Mouse (Mus musculus): ENCODE measurements at regions not wholly inside any gene's neighbourhood (a gene's known extent, or its start where the extent isn't known, plus 50 kb on each side); places are given as distances from the start of the nearest gene placed in this dataset.

- H3K27ac ChIP-seq (replicated peaks; ENCODE audit: low read depth, low read length), result no peak overlapping the region
- ATAC-seq (ENCODE audit: low FRiP score, low read depth), result no peak
- no peak overlapping the region for H3K9ac ChIP-seq (ENCODE audit: low read depth, low read length, severe bottlenecking)
- no peaks in the 10 kb centered on the region for H3K27me3 ChIP-seq (ENCODE audit: control insufficient read depth, insufficient read depth, low read length)
- no peaks in the 10 kb centered on the region for H3K9me3 ChIP-seq (ENCODE audit: control insufficient read depth, low read length)
- H3K4me2 ChIP-seq (replicated peaks; ENCODE audit: low read depth, low read length, severe bottlenecking), result no peak overlapping the region
- no peak for TF ChIP-seq POLR2A (IDR thresholded peaks at IDR 0.05; ENCODE audit: borderline replicate concordance, extremely low read depth, insufficient read depth, insufficient read length)
- H3K36me3 ChIP-seq (ENCODE audit: control insufficient read depth, insufficient read depth, low read length), result no peaks in the 10 kb centered on the region
- no peak for DNase-seq (ENCODE audit: low spot score)
- no peak overlapping the region for H3K4me3 ChIP-seq (replicated peaks; ENCODE audit: low read length)
- no peaks in the 10 kb centered on the region for H3K4me1 ChIP-seq (ENCODE audit: control insufficient read depth, insufficient read depth, low read length)
Observed at GRCm38 (mm10) chr6:101918914-101919313, 541.2 kb upstream of the Pdzrn3 start.

DNA sequence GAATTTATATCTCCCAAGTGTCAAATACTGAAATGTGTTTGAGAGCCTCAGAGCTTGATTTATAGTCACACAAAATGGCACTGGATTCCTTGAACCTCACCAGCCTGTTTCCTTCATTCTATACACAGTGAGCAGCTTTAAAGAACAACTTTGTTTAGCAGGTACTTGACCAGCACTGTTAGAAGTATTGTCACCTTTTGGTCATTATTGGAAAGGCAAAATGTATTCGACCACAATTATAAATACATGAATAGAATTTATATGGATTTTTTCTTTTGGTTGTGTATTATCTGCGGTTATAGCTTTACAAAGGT lies 527.3 kb upstream of the Pdzrn3 start:
- H3K9me3 ChIP-seq (ENCODE audit: control insufficient read depth, low read length), result no peaks in the 10 kb centered on the region
- no peak overlapping the region for H3K27ac ChIP-seq (replicated peaks; ENCODE audit: low read depth, low read length)
- H3K36me3 ChIP-seq (ENCODE audit: control insufficient read depth, insufficient read depth, low read length), result no peaks in the 10 kb centered on the region
- no peak for ATAC-seq (ENCODE audit: low FRiP score, low read depth)
- DNase-seq (ENCODE audit: low spot score), result no peak
- no peaks in the 10 kb centered on the region for H3K27me3 ChIP-seq (ENCODE audit: control insufficient read depth, insufficient read depth, low read length)
- no peak overlapping the region for H3K9ac ChIP-seq (ENCODE audit: low read depth, low read length, severe bottlenecking)
- H3K4me3 ChIP-seq (replicated peaks; ENCODE audit: low read length), result no peak overlapping the region
- no peak for TF ChIP-seq POLR2A (IDR thresholded peaks at IDR 0.05; ENCODE audit: borderline replicate concordance, extremely low read depth, insufficient read depth, insufficient read length)
- H3K4me2 ChIP-seq (replicated peaks; ENCODE audit: low read depth, low read length, severe bottlenecking), result no peak overlapping the region
- no peaks in the 10 kb centered on the region for H3K4me1 ChIP-seq (ENCODE audit: control insufficient read depth, insufficient read depth, low read length)
- 88% methylated on average over 2 of the region's 2 CpGs for WGBS

DNA sequence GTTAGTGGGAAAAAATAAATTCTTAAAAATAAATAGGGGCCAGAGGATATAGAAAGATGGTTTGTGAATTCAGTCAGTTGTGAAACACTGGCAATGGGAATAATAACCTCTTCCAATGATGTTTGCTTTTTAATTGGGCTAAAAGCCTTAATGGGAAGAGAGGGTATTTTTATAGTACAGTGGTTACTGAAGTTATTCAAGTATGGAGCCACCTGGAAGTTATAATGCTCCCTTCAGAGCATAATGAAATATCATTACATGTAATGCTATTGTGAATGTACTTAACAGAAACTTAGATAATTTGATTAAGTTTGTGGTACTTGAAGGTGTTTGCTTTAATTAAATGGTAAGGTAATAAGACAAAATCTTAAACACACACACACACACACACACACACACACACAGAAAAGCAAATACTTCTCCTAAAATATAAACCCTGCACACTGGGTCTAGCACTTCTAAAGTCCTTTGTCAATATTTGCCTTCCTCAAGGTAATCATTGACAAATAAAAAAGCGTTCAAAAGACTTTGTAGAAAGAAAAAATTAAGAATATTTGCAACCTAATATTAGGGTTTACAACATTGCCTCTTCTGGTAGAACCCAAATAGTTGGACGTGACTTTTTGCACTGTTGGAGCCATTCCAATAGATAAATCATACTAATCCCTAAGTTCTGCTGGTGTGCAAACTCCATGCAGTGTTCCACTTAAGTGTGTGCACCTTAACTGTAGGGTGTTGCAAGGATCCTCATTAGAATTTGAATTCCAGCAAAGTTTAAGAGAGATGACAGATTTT lies 526.7 kb upstream of the Pdzrn3 start:
- H3K9ac ChIP-seq (ENCODE audit: low read depth, low read length, severe bottlenecking), result no peak overlapping the region
- H3K27ac ChIP-seq (replicated peaks; ENCODE audit: low read depth, low read length), result no peak overlapping the region
- H3K4me2 ChIP-seq (replicated peaks; ENCODE audit: low read depth, low read length, severe bottlenecking), result no peak overlapping the region
- TF ChIP-seq POLR2A (IDR thresholded peaks at IDR 0.05; ENCODE audit: borderline replicate concordance, extremely low read depth, insufficient read depth, insufficient read length), result no peak
- no peaks in the 10 kb centered on the region for H3K27me3 ChIP-seq (ENCODE audit: control insufficient read depth, insufficient read depth, low read length)
- no peaks in the 10 kb centered on the region for H3K36me3 ChIP-seq (ENCODE audit: control insufficient read depth, insufficient read depth, low read length)
- WGBS, result 51% methylated on average over 2 of the region's 2 CpGs
- H3K4me3 ChIP-seq (replicated peaks; ENCODE audit: low read length), result no peak overlapping the region
- DNase-seq (ENCODE audit: low spot score) (no peak), ATAC-seq (ENCODE audit: low FRiP score, low read depth) (no peak)
- no peaks in the 10 kb centered on the region for H3K9me3 ChIP-seq (ENCODE audit: control insufficient read depth, low read length)
- H3K4me1 ChIP-seq (ENCODE audit: control insufficient read depth, insufficient read depth, low read length), result no peaks in the 10 kb centered on the region

DNA sequence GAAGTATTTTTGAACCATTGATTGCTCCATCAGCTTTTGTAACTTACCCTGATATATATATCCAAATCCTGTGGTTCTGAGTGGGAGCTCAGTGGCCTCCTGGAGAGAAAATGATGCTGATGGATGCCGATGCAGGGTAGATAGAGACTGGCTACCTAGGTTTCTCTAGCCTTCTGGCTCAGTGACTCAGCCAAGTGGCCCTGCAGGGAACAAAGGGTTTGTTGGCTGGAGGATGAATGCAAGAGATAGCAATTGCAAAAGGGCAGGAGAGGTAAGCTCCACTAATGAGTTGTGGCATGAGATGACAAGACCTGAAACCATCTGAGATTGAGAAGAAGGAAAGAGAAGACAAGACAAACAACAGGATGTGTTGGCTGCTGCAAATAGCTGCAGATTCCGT lies 524.6 kb upstream of the Pdzrn3 start:
- TF ChIP-seq POLR2A (IDR thresholded peaks at IDR 0.05; ENCODE audit: borderline replicate concordance, extremely low read depth, insufficient read depth, insufficient read length), result no peak
- no peak for ATAC-seq (ENCODE audit: low FRiP score, low read depth)

GRCm38 (mm10) chr6:101898544-101898943 lies 520.8 kb upstream of the Pdzrn3 start:
- Histone ChIP-seq H3K36me3 (ENCODE audit: control insufficient read depth, insufficient read depth, low read length) (no peaks in the 10 kb centered on the region), H3K9ac (ENCODE audit: low read depth, low read length, severe bottlenecking) (no peak overlapping the region), H3K27me3 (ENCODE audit: control insufficient read depth, insufficient read depth, low read length) (no peaks in the 10 kb centered on the region), H3K4me1 (ENCODE audit: control insufficient read depth, insufficient read depth, low read length) (no peaks in the 10 kb centered on the region), H3K4me3 (replicated peaks; ENCODE audit: low read length) (no peak overlapping the region), H3K9me3 (ENCODE audit: control insufficient read depth, low read length) (no peaks in the 10 kb centered on the region), H3K4me2 (replicated peaks; ENCODE audit: low read depth, low read length, severe bottlenecking) (no peak overlapping the region), H3K27ac (replicated peaks; ENCODE audit: low read depth, low read length) (no peak overlapping the region)
- ATAC-seq (ENCODE audit: low FRiP score, low read depth) (no peak), DNase-seq (ENCODE audit: low spot score) (no peak)
- 88% methylated on average over 4 of the region's 4 CpGs for WGBS
- no peak for TF ChIP-seq POLR2A (IDR thresholded peaks at IDR 0.05; ENCODE audit: borderline replicate concordance, extremely low read depth, insufficient read depth, insufficient read length)

More for the DNA sequence above, 524.6 kb upstream of the Pdzrn3 start:
- no peaks in the 10 kb centered on the region for H3K4me1 ChIP-seq (ENCODE audit: control insufficient read depth, insufficient read depth, low read length)
- H3K36me3 ChIP-seq (ENCODE audit: control insufficient read depth, insufficient read depth, low read length), result no peaks in the 10 kb centered on the region
- H3K9me3 ChIP-seq (ENCODE audit: control insufficient read depth, low read length), result no peaks in the 10 kb centered on the region
- no peak for DNase-seq (ENCODE audit: low spot score)
- H3K27ac ChIP-seq (replicated peaks; ENCODE audit: low read depth, low read length), result no peak overlapping the region
- no peak overlapping the region for H3K4me3 ChIP-seq (replicated peaks; ENCODE audit: low read length)
- no peak overlapping the region for H3K9ac ChIP-seq (ENCODE audit: low read depth, low read length, severe bottlenecking)
- no peaks in the 10 kb centered on the region for H3K27me3 ChIP-seq (ENCODE audit: control insufficient read depth, insufficient read depth, low read length)
- no peak overlapping the region for H3K4me2 ChIP-seq (replicated peaks; ENCODE audit: low read depth, low read length, severe bottlenecking)
- WGBS, result 82% methylated on average over 2 of the region's 2 CpGs

- no peak overlapping the region for H3K4me3 ChIP-seq (replicated peaks; ENCODE audit: low read length)
- ATAC-seq (ENCODE audit: low FRiP score, low read depth) (no peak), DNase-seq (ENCODE audit: low spot score) (no peak)
- no peaks in the 10 kb centered on the region for H3K9me3 ChIP-seq (ENCODE audit: control insufficient read depth, low read length)
- H3K27me3 ChIP-seq (ENCODE audit: control insufficient read depth, insufficient read depth, low read length), result no peaks in the 10 kb centered on the region
- no peak for TF ChIP-seq POLR2A (IDR thresholded peaks at IDR 0.05; ENCODE audit: borderline replicate concordance, extremely low read depth, insufficient read depth, insufficient read length)
- no peak overlapping the region for H3K4me2 ChIP-seq (replicated peaks; ENCODE audit: low read depth, low read length, severe bottlenecking)
- no peak overlapping the region for H3K27ac ChIP-seq (replicated peaks; ENCODE audit: low read depth, low read length)
- no peak overlapping the region for H3K9ac ChIP-seq (ENCODE audit: low read depth, low read length, severe bottlenecking)
- no peaks in the 10 kb centered on the region for H3K36me3 ChIP-seq (ENCODE audit: control insufficient read depth, insufficient read depth, low read length)
- no peaks in the 10 kb centered on the region for H3K4me1 ChIP-seq (ENCODE audit: control insufficient read depth, insufficient read depth, low read length)
Observed at GRCm38 (mm10) chr6:101890655-101891054, 513.0 kb upstream of the Pdzrn3 start.
